Mouse (Mus musculus) colon, adult 2 months (tissue): ENCODE measurements around the gene Tmem39a. TPM values are rescaled to one million over a fixed set of nuclear protein-coding genes. Genes with fewer than 3 reads are reported as not detected.

ENCODE experiments used
- polyA plus RNA-seq: library from polyadenylated mRNA; depleted of rRNA; stranded (reverse); fragments of >200 nt; gene quantifications from 2 replicates; pipeline ENCODE4 v1.2.3, GENCODE M21; 2012; rRNA removed

Tmem39a gene
- 51.5 and 60.9 TPM in 2 replicates for polyA plus RNA-seq

DNA sequence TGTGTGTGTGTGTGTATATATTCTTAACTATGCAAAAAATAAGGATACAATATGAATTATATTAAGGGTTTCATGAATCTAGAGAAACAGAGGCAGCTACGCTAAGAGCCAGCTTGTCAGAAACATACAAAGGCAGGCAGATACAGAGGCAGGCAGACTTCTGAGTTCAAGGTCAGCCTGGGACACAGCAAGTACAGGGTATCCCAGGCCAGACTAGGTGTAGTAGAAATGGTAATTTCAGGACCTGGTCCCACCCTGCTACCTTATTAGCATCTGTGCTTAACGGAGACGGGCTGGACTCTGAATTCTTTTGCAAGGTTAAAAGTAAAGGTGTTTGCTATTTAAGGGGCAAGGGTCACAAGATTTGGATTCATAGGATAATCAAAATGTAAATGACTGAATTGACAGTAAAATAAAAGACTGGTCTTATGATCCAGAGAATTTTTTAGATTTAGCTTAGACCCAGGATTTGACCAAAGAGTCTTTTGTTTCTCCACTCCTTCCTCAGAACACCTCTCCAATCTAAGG, at the start of gene Tmem39a:
Gene Tmem39a (plus strand): TSS at position 478 of the 528 bp plus-strand sequence.

DNA sequence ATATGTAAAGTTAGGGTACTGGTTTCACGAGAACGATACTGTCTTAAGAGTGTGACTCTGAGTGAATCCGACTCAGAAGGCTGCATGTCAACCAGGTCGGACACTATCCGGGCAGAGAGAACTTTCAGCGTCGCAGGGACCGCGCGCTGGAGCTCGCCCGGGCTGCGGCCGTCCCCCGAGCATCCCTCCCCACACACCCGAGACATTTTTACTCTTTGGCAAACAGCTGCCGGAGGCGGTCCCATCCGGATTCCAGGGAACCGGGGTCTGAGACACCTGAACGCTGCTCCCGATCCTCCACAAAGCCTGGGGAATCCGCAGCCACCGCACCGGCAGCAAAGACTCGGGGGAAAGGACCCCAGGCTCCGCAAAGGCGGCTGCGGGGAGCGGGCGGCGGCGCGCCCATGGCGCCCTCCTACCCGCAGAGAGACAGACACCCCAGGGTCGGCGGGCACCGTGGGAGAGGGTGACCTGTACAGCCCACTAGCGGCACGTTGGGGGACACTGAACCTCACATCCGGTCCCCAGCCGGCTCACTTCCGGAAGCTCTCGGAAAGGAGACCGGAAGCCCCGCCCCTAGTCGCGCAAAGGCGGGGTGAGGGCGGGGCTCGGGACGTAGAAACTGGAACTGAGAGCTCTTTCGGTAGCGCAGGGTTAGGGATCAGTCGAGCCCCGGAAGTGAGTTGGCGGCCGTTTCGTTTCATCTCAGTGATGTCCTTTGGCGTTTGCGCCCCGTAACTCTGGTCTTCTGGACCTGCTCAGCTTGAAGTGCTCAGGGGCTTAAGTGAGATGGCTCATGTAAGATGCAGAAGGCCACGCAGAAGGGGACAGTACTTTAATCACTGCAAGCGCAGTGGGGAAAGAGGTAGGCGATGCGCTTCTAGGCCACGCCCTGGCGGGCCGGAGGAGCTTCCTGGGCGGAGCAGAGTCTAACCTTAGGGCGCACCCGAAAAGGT, 36.1 kb upstream of the Tmem39a start, which contains the start of gene Timmdc1:
Gene Timmdc1 (minus strand): TSS at position 535 of the 956 bp plus-strand sequence.

DNA sequence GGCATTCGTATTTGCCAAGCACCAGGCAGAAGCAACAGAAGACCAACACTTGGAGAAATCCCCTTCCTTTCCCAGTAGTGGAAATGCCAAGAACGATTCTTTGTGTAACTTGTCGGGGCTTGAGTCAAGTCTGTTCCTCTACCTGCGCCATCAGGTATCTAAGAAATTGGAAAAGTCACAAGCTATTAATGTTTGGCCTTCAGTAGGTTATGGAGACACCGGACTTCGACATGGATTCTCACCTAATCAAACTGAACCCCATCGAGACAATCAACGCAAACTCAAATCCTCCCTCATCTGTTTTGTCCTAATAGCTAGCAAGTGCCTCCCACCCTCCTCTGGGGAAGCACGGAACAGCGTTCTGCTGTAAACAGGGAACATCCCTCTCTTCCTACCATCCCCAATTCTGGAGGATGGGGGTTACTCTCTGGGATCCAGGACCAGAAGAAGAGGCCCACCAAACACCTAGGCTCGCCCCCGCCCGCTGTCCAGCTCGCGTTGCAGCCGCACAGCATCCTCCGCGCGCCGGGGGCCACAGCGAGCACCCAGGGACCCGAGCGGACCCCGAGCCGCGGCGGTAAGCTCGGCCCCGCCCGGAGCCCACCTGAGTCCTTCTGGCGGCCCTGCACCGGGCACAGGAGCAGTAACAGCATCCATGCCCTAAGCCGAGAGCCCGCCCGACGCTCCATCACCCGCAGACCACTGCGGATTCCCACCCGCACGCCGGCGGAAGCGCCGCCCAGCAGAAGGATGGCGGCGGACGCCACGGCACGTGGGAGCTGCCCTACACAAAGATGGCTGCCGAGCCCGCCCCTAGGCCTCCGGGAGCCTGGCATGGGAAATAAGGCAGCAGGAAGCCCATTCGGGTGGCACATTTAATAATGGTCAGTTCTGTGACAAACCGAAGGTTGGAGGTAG, 8.8 kb upstream of the Tmem39a start, which contains the start of gene Poglut1:
Gene Poglut1 (minus strand): TSS at position 780 of the 918 bp plus-strand sequence.

Other genes starting within 250 kb of the Tmem39a start
- gene Maats1, start 216.6 kb upstream of the Tmem39a start, polyA plus RNA-seq: 0.14 TPM in 1 of 2 replicates, not detected in the other
- gene Cox17, start 211.7 kb upstream of the Tmem39a start, polyA plus RNA-seq: 69.0 and 78.8 TPM in 2 replicates
- 2.8 TPM in 1 of 2 replicates, not detected in the other for gene Gm21987, start 211.7 kb upstream of the Tmem39a start, polyA plus RNA-seq
- 24.8 and 31.2 TPM in 2 replicates for gene Popdc2, start 196.5 kb upstream of the Tmem39a start, polyA plus RNA-seq
- 1.6 and 2.0 TPM in 2 replicates for gene Pla1a, start 125.6 kb upstream of the Tmem39a start, polyA plus RNA-seq
- gene Adprh, start 106.0 kb upstream of the Tmem39a start, polyA plus RNA-seq: 32.6 and 40.6 TPM in 2 replicates
- gene Cd80, start 103.1 kb upstream of the Tmem39a start, polyA plus RNA-seq: 0.16 and 0.19 TPM in 2 replicates
- 19.5 and 35.3 TPM in 2 replicates for gene Timmdc1, start 36.0 kb upstream of the Tmem39a start, polyA plus RNA-seq
- 8.8 and 9.5 TPM in 2 replicates for gene Poglut1, start 8.4 kb upstream of the Tmem39a start, polyA plus RNA-seq
- gene Arhgap31, start 154.6 kb downstream of the Tmem39a start, polyA plus RNA-seq: 2.7 and 3.6 TPM in 2 replicates
- gene B4galt4, start 183.6 kb downstream of the Tmem39a start, polyA plus RNA-seq: 17.4 and 23.6 TPM in 2 replicates
- 2.5 TPM in 2 replicates for gene Upk1b, start 241.6 kb downstream of the Tmem39a start, polyA plus RNA-seq